Mouse (Mus musculus): ENCODE measurements around the gene Epha3. TPM values are rescaled to one million over a fixed set of nuclear protein-coding genes. Genes with fewer than 3 reads are reported as not detected.

The Epha3 gene
- polyA plus RNA-seq, 1 experiment from 2014 or later: 28.5 TPM

- Histone ChIP-seq H3K9me3 (no peaks in the 10 kb centered on the region), H3K27me3 (no peaks in the 10 kb centered on the region), H3K4me1 (replicated peaks) (no peaks in the 10 kb centered on the region), H3K9ac (replicated peaks) (no peak overlapping the region), H3K36me3 (no peaks in the 10 kb centered on the region), H3K27ac (no peak overlapping the region), H3K4me2 (replicated peaks) (no peak overlapping the region), H3K4me3 (replicated peaks) (no peak overlapping the region)
- 87% methylated on average over 5 of the region's 5 CpGs for WGBS
- no peak for ATAC-seq
Measured at GRCm38 (mm10) chr16:63780151-63780550, 83.8 kb downstream of the Epha3 start.

GRCm38 (mm10) chr16:63777811-63778210 is 86.2 kb downstream of the Epha3 start:
- Histone ChIP-seq H3K27ac (no peak overlapping the region), H3K4me3 (replicated peaks) (no peak overlapping the region), H3K36me3 (no peaks in the 10 kb centered on the region), H3K9ac (replicated peaks) (no peak overlapping the region), H3K4me1 (replicated peaks) (no peaks in the 10 kb centered on the region), H3K4me2 (replicated peaks) (no peak overlapping the region), H3K27me3 (no peaks in the 10 kb centered on the region), H3K9me3 (no peaks in the 10 kb centered on the region)
- WGBS: 51% methylated on average over 1 of the region's 1 CpGs
- ATAC-seq: no peak

- H3K9ac ChIP-seq (replicated peaks): no peak overlapping the region
- H3K36me3 ChIP-seq: no peaks in the 10 kb centered on the region
- H3K27me3 ChIP-seq: no peaks in the 10 kb centered on the region
- 87% methylated on average over 3 of the region's 3 CpGs for WGBS
- H3K9me3 ChIP-seq: no peaks in the 10 kb centered on the region
- H3K4me2 ChIP-seq (replicated peaks): no peak overlapping the region
- no peak for ATAC-seq
- no peak overlapping the region for H3K4me3 ChIP-seq (replicated peaks)
- H3K4me1 ChIP-seq (replicated peaks): no peaks in the 10 kb centered on the region
- no peak overlapping the region for H3K27ac ChIP-seq
Measured at GRCm38 (mm10) chr16:63772566-63772965, 91.4 kb downstream of the Epha3 start.

DNA sequence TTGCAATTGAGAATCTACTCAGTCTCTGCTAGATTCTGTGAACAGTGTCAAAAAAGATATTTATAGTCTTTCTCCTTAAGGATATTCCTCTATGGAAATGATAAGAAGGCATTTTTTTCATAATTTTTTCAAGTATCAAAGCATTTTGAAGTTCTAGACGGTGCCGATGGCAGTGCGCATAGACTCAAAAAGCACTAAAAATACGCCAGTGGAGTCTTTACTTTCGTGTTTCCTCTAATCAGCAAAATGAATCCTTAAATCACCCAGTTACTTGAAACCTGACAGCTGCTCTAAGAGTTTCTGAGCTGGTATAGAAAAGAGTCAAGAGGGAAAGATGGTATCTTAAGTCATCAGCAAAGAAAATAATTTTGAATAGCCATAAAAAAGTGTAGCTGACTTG is 96.4 kb downstream of the Epha3 start:
- WGBS: 91% methylated on average over 5 of the region's 5 CpGs
- ATAC-seq: no peak

GRCm38 (mm10) chr16:63761177-63761576 is 102.8 kb downstream of the Epha3 start:
- Histone ChIP-seq H3K4me3 (replicated peaks) (no peak overlapping the region), H3K27me3 (no peaks in the 10 kb centered on the region), H3K36me3 (no peaks in the 10 kb centered on the region), H3K27ac (no peak overlapping the region), H3K9ac (replicated peaks) (no peak overlapping the region), H3K9me3 (no peaks in the 10 kb centered on the region), H3K4me1 (replicated peaks) (no peaks in the 10 kb centered on the region), H3K4me2 (replicated peaks) (no peak overlapping the region)
- ATAC-seq: no peak
- WGBS: 77% methylated on average over 4 of the region's 4 CpGs

More for the DNA sequence above, 96.4 kb downstream of the Epha3 start:
- Histone ChIP-seq H3K4me1 (replicated peaks) (no peaks in the 10 kb centered on the region), H3K9ac (replicated peaks) (no peak overlapping the region), H3K36me3 (no peaks in the 10 kb centered on the region), H3K9me3 (no peaks in the 10 kb centered on the region), H3K4me3 (replicated peaks) (no peak overlapping the region), H3K27me3 (no peaks in the 10 kb centered on the region), H3K27ac (no peak overlapping the region), H3K4me2 (replicated peaks) (no peak overlapping the region)

GRCm38 (mm10) chr16:63760112-63760511 is 103.9 kb downstream of the Epha3 start:
- H3K9me3 ChIP-seq: no peaks in the 10 kb centered on the region
- WGBS: 23% methylated on average over 2 of the region's 2 CpGs
- no peaks in the 10 kb centered on the region for H3K4me1 ChIP-seq (replicated peaks)
- H3K27ac ChIP-seq: no peak overlapping the region
- H3K27me3 ChIP-seq: no peaks in the 10 kb centered on the region
- no peak overlapping the region for H3K9ac ChIP-seq (replicated peaks)
- no peak overlapping the region for H3K4me3 ChIP-seq (replicated peaks)
- no peak for ATAC-seq
- no peaks in the 10 kb centered on the region for H3K36me3 ChIP-seq
- H3K4me2 ChIP-seq (replicated peaks): no peak overlapping the region

DNA sequence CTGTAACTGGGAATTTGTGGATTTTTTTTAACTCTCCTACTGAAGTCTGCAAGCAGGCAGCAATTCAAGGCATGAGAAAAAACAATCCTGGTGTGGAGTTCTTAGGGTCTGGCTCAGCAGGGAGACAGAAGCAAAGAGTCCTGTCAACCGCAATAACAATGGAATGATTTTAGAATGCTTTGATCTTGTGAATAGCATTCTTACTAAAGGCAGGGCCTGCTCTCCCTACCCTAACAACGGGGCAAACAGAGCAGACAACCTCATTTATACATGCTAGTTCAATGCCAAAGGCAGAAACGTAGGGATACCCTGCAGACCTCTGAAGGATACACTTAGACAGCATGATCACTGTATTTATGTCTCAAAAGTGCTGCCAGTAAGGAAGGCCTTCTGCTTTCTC is 110.9 kb downstream of the Epha3 start:
- no peaks in the 10 kb centered on the region for H3K27me3 ChIP-seq
- 0 out of 2 replicates have a peak overlapping the region, but pooled peaks have one; percentile 6 for H3K9ac ChIP-seq (replicated peaks)
- peak; percentile 92 for ATAC-seq
- H3K27ac ChIP-seq: peak overlapping the region; percentile 53; the same call in 1 of the 2 replicates
- no peak overlapping the region for H3K4me2 ChIP-seq (replicated peaks)
- 1% methylated on average over 3 of the region's 3 CpGs for WGBS
- H3K9me3 ChIP-seq: no peaks in the 10 kb centered on the region
- peaks cover 7% of the 10 kb centered on the region for H3K4me1 ChIP-seq (replicated peaks)
- no peak overlapping the region for H3K4me3 ChIP-seq (replicated peaks)
- no peaks in the 10 kb centered on the region for H3K36me3 ChIP-seq

DNA sequence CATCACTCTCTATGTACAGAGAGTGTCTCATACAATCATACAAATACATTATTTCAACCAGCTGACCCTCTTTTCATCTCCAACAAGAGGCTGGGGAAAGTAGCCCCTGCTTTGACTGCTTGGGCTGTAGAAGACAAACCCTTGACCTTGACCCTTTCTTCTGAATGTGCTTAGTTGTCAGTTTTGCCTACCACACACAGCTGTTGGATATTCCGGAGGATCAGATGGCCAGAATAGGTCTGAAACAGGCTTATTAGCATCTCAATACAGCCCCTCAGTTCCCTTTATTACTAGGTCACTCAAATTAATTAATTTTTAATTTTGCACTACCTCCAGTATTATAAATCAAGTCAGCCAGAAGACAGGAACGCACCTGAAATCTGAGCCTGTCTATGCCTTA is 116.2 kb downstream of the Epha3 start:
- H3K4me1 ChIP-seq (replicated peaks): peaks cover 26% of the 10 kb centered on the region
- H3K9me3 ChIP-seq: no peaks in the 10 kb centered on the region
- no peaks in the 10 kb centered on the region for H3K36me3 ChIP-seq
- no peak overlapping the region for H3K4me3 ChIP-seq (replicated peaks)
- H3K27ac ChIP-seq: no peak overlapping the region
- ATAC-seq: peak; percentile 69
- no peak overlapping the region for H3K4me2 ChIP-seq (replicated peaks)
- 9% methylated on average over 2 of the region's 2 CpGs for WGBS
- no peaks in the 10 kb centered on the region for H3K27me3 ChIP-seq
- H3K9ac ChIP-seq (replicated peaks): no peak overlapping the region

DNA sequence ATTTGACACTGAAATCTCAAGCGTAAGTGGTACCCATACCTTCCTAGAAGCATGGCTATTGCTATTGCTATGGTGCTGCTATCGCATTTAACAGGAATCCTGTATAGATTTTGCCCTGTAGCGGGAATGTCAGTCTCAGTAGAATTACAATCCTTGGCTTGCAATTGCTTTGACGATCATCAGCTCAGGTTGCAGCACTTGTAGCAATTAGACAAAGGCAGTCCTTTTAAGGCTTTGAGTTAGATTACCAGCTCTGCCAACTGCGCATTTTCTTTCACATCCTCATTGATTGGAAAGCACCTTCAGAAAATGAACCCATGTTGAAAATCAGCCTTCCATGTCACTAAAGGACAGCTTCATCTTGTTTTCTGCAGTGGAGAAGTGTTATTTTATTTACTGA is 118.5 kb downstream of the Epha3 start:
- ATAC-seq: no peak; the same call in 1 of the 2 replicates
- H3K4me1 ChIP-seq (replicated peaks): peaks cover 23% of the 10 kb centered on the region
- H3K27ac ChIP-seq: peak overlapping the region; percentile 68

DNA sequence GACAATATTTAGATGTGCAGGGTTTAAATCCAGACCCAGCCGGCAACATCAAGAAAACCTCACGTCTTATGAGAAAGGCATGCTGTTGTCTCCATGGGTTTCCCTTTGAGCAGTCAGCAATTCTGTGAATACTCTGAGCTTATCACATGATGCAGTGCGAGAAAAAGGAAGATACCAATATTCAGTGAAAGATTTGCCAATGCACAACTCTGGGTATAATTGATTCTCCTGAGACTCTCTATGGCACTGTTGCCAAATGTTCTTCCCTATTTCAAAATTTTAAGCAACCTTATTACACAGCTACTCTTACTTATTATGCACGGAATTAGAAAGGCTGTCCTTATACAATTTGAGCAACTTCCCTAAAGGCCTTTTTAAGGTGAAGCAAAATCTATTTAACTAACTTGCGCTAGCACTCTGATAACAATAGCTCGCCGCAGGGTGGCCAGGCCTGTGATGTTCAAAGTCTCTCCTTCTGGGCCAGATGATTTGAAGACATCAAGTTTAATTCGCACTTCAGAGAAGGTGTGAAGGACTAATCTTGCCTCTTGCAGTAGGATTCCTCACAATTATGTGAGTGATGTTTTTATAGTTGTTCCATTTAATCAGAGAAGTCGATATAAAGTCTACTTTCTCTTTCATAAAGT is 120.6 kb downstream of the Epha3 start:
- 38% methylated on average over 9 of the region's 9 CpGs for WGBS
- no peak overlapping the region for H3K4me2 ChIP-seq (replicated peaks)
- peak; percentile 61; the same call in 1 of the 2 replicates for ATAC-seq

More for the DNA sequence above, 118.5 kb downstream of the Epha3 start:
- WGBS: 24% methylated on average over 5 of the region's 5 CpGs
- Histone ChIP-seq H3K4me3 (replicated peaks) (no peak overlapping the region), H3K27me3 (no peaks in the 10 kb centered on the region), H3K9ac (replicated peaks) (no peak overlapping the region), H3K4me2 (replicated peaks) (no peak overlapping the region; the same call in 1 of the 2 replicates), H3K9me3 (no peaks in the 10 kb centered on the region), H3K36me3 (no peaks in the 10 kb centered on the region)

GRCm38 (mm10) chr16:63719235-63719634 is 144.7 kb downstream of the Epha3 start:
- ATAC-seq: no peak

More for the DNA sequence above, 120.6 kb downstream of the Epha3 start:
- Histone ChIP-seq H3K4me1 (replicated peaks) (peaks cover 23% of the 10 kb centered on the region), H3K4me3 (replicated peaks) (no peak overlapping the region), H3K9ac (replicated peaks) (no peak overlapping the region), H3K36me3 (no peaks in the 10 kb centered on the region), H3K27ac (peak overlapping the region; percentile 25; the same call in 1 of the 2 replicates), H3K27me3 (no peaks in the 10 kb centered on the region), H3K9me3 (no peaks in the 10 kb centered on the region)

DNA sequence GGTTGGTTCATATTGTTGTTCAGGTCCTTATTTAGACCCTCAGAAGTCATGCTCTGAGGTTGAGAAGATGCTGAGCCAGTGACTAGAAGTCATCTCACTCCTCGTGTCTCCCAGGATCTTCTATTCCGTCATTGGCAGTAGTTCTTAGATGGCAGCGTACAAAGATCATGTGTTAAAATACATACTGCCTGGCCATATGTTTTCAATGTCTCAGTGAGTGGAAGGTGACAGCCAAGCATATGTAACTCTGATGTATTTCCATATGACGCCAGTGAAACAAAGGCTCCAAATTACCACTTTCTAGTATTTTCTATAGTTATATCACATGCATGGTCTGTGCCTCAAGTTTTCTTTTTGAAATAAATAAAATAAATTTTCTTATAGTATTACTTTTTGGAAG is 146.7 kb downstream of the Epha3 start:
- ATAC-seq: no peak
- no peak overlapping the region for H3K4me2 ChIP-seq (replicated peaks)
- WGBS: 95% methylated on average over 4 of the region's 4 CpGs
- no peaks in the 10 kb centered on the region for H3K27me3 ChIP-seq
- H3K9ac ChIP-seq (replicated peaks): no peak overlapping the region
- H3K4me3 ChIP-seq (replicated peaks): no peak overlapping the region
- no peaks in the 10 kb centered on the region for H3K4me1 ChIP-seq (replicated peaks)
- H3K36me3 ChIP-seq: no peaks in the 10 kb centered on the region
- H3K9me3 ChIP-seq: no peaks in the 10 kb centered on the region
- H3K27ac ChIP-seq: no peak overlapping the region

More at GRCm38 (mm10) chr16:63719235-63719634, 144.7 kb downstream of the Epha3 start:
- no peak overlapping the region for H3K4me2 ChIP-seq (replicated peaks)
- H3K9me3 ChIP-seq: no peaks in the 10 kb centered on the region
- no peaks in the 10 kb centered on the region for H3K27me3 ChIP-seq
- no peak overlapping the region for H3K4me3 ChIP-seq (replicated peaks)
- no peaks in the 10 kb centered on the region for H3K4me1 ChIP-seq (replicated peaks)
- H3K9ac ChIP-seq (replicated peaks): no peak overlapping the region
- WGBS: 47% methylated on average over 1 of the region's 1 CpGs
- H3K27ac ChIP-seq: no peak overlapping the region
- no peaks in the 10 kb centered on the region for H3K36me3 ChIP-seq
